Mouse (Mus musculus) fat pad, adult 2 months (tissue): Measurements from ENCODE around the gene Cped1.
"Not testable (repeated sequence)": the region's sequence is repeated elsewhere in the genome, so short reads cannot be mapped to it uniquely, and the experiment has no call there.

Experiments
- DNase-seq: peaks from one replicate; pipeline ENCODE4 v3.0.0-alpha.2; 2011; ENCODE audit warnings: low read depth, low spot score; ENCODE audit errors: extremely low read depth

Cped1 gene

DNA sequence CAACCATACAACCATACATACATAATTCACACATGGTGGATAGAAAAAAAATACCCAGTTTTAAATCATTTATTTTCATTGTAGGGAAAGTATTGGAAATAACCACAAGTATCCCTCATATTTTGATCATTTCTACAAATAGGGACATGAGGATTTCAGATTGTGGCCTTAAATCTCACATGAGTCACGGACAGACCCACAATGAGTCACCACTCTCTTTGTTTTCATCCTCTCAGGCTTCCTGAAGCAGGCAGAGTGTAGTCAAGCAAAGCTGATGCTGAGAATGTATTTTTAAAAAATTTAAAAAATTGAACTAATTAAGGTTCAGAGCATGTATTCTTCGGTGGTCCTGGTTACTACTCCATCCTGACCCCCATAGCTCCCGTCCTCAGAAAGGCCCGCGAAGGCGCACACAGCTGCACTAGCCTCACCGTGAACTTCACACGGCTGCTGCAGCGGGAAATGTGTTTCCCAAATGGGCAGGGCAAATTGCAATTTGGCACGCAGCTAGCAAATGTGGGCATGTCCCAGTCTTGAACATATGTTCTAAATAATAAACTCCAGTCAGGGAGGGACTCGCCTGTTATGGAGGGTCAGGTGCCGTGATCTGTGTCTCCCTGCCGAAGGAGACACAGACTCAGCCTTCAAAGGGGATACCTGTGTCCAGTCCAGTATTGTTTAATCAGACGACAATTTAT, 230.7 kb downstream of the Cped1 start:
- DNase-seq: no peak

DNA sequence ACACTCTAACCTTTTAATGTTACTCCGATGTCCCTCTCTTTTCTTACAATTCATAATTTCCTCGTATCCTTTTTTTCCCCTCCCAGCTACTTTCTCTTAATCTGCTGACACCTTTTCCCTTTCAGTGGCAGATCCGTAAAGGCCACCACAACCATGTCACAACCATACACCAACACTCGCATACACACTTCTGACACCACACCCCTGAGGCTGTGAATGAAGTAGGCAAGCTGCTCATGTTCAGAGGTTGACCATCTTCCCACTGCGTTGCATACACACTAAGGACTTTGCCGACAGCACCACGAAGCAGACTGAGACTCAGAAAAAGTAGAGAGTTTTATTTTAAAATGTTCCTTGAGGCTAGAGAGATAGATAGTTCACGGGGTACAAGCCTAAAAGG, 235.4 kb downstream of the Cped1 start:
- no peak for DNase-seq

DNA sequence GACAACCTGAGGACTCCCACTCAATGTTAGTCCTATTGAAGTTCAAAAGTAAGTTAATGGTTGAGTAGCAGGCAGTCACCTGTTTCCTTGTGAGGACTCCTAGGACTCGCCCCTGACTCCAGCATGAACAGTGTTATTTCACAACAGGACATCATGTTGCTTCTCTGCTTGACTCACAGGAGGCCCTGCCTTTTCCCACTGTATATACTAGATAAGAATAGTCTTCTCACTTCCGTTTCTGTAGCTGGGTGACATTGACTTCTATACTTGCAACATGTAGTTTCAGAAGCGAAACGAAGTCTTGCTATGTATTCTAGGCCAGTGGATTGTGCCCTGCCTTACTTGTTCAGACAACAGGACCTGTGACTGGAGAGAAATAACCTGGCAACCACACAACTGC, 236.4 kb downstream of the Cped1 start:
- DNase-seq: no peak

DNA sequence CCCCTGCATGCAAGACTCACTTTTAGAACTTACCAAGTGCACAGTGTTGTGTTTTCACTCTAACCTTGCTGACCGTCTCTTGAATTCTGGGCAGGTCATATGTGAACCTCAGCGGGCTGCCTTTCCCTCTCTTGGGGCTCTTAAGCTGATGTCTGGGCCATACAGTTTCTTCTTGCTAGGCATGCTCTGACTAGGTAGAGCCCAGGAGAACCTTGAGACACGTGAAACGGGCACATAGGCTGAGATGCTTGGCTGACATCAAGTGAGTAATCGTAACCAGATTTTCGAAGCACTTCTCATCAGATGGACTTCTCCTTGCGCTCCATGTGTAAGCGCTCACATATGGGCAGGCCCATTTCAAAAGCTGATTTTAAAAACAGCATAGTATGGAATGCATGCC, 237.2 kb downstream of the Cped1 start:
- DNase-seq: no peak

DNA sequence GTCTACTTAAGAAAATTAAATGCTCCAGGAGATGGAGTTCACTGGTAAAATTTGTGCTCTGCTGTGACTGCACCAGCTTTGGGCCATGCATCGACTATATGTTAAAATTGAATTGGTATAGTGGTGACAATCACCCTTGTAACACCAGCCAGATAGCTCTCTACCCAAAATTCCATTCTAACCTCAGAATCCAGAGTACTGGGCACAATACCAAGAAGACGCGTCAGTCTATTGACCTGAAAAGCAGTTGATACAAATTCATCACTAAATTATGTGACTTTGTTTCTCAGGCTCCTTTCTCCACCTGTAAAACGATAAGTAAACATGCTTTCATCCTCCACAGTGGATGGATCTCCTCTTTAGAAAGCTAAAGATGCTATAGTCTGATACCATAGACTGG, 238.6 kb downstream of the Cped1 start:
- DNase-seq: no peak

DNA sequence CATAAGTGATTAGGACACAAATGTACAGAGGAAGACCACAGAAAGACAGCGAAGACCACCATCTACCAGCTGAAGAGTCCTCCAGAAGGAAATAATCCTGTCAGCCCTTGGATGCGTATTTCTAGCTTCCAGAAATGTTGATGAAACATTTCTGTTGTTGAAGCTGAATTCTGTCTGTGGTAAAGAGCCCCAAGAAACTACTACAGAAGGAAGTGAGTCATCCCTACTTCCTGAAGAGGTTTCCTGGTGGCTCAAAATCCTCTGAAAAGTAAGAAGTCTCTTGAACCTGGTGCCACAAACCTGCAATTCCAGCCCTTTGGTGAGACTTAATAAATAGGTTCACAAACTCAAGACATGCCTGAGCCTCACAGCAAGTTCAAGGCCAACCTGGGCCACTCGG, 245.5 kb downstream of the Cped1 start:
- no peak for DNase-seq

DNA sequence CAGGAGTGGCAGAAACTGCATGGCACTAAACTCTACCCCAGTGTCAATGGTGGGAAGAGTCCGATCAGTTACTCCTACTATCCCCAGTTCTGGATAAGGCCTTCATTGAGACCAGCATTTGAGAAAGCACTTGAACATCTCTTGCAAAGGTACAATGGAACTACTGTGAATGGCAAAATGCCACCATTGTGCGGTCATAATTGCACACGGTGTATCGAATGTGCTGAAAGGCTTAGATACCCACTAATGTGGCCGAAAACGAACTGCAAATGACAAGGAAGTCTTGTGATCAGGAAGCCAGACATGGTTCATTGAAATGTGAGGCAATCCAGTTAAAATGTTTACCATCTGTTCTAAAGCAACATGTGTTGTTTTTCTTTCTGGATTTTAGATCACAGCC, 247.8 kb downstream of the Cped1 start:
- DNase-seq: no peak

DNA sequence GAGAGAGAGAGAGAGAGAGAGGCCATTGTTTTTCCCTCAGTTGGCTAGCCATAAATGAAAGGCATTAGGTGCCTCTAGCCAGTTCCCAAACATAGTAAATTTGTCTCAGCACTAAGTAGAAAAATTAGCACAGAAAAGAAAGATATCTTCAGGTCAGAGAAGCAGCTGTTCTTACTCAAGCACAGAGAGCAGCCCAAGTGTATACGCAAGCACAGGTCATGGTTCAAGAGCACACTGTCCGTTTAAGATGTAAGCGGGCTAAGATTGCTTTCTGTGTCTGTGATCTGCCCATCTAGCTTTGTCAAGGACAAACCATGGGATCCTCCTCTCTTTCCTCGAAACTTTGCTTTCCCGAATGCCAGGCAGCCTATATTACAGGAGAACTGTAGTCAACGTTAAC, 249.4 kb downstream of the Cped1 start:
- no peak for DNase-seq

DNA sequence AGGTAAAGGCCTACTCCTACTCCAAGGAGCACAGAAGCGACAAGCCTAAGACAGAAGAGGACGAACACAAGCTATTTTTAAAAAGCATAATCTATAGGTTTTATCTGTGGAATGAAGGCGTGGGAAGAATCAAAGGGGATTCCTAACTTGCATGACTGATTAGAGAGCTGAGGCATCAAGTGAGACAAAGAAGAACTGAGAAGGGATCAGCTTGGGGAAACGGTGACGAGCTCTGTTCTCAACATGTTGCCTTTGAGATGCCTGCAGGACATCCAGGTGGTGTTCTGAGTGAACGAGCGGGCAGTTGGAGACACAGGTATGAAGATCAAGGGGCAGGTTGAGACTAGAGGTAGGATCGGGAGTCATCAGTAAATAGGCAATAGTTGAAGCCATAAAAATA, 257.6 kb downstream of the Cped1 start:
- DNase-seq: peak; percentile 51

DNA sequence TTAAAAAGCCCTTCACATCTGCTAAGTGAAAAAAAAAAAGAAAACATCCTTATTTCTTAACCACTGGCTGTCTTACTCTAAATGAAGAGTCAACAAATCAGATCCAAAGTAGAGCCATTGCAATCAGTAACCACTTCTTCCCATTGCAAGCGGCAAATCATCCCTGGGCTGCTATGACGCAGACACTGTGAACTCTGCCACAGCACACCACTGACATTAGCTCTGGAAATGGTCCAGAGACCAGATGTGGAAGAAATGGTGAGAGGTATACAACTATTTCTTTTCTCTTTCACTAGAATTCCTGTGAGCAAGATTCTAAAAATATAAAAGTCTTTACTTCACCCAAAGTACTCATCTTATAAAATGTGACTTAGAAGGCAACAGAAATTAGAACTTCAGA, 261.0 kb downstream of the Cped1 start:
- DNase-seq: no peak

DNA sequence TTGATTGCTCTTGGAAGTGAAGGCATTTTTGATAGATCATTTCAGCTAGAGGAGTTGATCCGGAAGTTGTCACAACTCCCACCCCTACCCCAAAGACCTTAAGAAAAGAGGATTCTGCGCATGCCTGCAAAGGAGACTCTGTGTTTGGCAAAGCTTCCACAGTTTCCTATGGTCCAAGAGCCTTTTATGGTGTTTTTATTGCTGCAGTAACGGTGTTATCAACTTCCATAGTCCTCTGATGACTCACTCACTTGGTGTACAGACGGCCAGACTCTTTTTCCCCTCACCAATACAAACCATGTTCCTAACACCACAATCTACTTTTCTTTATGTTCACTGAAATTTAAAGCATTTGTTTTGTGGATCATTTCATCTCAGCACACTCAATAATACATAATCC, 273.1 kb downstream of the Cped1 start:
- no peak for DNase-seq

DNA sequence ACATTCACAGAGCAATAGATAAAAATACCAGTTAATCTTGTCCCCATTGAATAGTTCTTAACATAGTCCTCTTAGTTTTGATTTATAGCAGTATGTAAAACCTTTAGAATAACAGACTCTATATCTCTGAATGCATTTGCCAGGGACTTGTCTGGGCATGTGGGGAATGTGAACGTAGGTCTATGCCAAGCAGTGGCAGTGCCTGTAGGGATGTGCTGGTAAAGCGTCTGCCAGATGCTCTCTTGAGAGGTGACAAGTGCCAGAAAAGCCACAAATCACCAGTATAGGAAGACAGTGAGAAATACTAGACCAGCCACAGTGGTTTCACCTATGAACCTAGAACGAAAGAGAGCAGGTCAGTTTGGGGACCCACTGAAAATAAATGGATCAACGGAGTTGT, 276.8 kb downstream of the Cped1 start:
- DNase-seq: no peak

DNA sequence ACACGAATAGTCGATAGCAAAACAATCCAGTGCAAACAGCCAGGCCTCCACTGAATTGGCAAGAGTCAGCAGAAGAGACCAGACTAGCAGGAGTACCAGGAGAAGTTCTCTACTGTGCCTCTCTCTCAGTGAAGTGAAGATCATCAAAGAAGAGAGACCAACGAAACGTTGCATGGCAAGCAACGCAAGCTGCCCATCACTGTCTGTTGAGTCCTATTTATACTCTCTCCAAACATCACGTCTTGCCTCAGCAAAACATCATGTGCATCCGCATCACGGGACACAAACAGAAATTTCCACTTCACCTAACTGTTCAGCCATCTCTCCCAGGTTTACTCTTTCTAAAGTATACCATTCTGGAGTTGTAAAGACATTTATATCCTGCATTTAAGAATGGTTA, 278.4 kb downstream of the Cped1 start:
- not testable (repeated sequence) for DNase-seq

DNA sequence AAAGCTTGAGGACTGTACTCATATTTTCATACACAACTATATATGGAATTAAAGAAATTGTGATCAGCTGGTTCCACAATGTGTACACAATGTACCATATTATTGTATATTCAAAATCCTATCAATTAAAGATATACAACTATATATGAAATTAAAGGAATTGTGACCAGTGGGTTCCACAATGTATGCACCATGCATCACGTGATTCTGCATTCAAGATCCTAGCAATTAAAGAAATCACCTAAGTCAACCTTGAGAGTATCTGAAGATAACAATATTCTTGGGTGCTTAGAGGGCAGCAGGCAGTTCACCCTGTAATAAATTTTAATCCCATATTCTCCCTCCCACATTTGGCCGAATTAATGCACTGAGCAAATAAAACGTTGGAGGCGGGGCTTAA, 280.3 kb downstream of the Cped1 start:
- no peak for DNase-seq

DNA sequence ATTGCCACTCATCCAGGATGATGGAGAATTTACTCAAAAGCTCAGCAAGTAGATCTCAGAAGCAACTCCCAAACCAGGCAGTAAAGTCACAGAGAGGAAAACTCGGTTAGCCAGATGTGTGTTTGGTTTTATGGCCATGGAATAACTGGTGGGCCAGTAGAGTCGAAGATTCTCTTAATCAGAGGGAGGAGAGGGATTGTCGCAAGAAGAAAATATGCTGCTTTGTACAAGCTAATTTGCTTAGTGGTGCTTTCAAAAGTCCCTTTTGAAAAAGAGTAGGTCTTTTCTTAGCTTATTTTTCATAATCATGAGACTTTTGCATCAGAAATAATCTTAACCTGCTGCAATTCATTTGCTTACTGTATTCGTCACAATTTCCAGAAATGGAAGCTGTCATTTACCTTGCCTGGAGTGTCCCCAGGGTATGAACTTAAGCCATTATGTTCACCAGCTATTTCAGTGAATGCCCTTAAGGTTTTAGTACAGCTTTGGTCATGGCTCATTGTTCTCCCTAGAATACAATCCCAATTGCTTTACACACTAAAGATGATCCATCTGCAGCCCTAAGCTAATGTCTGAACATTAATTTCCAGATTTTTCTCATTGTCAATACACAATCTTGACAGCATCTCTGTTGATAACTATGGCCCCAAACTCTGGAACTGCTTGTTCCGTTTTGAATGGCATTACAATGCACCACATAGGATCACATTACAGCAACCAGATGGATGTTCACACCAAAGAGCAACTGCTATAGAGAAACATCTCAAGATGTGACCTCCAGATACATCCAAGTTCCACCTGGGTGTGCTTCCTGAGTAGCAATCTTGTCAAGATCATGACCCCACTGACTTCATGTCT, 282.3 kb downstream of the Cped1 start:
- no peak for DNase-seq

DNA sequence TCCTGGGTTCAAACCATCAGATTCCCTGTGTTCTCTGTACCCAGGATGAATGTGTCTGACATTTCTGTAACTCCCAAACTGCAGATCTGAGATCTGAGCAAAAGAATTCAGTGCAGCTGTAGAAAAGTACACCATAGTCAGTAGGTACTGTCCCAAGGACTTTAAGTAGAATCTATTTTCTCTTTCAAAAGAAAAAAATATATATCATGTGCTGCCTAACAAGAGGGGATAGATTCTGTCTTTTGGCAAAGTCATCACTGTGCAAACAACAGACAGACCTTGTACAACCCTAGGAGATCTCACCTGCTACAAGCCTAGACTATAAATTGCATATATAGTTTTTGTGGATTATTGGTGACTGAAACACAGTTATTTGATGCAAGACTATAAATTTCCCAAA, 283.0 kb downstream of the Cped1 start:
- no peak for DNase-seq

DNA sequence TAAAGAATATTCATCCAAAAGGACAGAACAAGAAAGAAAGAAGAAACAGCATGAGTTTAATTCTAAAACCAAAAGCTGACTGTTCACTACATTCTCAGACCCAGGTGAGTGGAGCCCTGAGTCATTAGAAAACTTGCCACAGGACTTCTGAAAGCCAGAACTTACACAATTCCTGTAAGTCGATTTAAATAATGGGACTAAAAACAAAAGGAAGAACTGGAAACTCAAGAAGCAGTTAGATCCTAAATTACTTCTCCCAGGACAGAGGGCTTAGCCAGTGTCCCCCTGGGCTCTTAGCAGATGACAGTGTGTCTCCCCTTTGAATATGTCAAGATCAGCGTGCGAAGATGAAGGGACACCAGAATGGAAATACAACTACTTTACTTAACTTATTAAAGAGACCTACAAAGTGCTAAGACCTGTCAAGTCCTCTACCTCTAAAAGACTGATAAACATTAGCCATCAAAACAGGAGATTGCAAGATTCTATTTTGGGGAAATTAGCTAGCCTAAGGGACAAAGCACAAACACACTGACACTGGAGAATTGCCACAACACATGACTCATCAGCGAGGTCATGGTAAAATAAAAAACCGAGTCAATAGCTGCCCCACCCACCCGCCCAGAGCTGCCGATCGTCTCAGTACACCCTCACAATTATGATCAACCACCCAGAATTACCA, 284.3 kb downstream of the Cped1 start:
- no peak for DNase-seq

DNA sequence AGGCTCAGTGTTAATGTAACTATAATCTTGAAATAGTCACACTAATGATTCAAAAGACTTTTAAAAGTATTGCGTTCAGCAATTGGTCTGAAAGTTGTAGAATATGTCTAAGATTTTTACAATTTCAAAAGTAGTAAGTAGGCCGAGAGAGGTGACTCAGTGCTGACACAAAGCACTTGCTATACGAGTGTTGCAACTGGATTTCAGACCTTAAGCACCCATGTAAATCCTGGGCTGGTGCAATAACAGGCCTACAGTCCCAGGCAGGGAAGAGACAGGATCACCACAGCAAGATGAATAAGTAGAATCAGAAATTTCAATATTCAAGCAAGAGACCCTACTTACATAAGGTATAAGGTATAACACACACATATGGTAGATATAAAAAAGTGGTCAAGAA, 292.2 kb downstream of the Cped1 start:
- DNase-seq: no peak

DNA sequence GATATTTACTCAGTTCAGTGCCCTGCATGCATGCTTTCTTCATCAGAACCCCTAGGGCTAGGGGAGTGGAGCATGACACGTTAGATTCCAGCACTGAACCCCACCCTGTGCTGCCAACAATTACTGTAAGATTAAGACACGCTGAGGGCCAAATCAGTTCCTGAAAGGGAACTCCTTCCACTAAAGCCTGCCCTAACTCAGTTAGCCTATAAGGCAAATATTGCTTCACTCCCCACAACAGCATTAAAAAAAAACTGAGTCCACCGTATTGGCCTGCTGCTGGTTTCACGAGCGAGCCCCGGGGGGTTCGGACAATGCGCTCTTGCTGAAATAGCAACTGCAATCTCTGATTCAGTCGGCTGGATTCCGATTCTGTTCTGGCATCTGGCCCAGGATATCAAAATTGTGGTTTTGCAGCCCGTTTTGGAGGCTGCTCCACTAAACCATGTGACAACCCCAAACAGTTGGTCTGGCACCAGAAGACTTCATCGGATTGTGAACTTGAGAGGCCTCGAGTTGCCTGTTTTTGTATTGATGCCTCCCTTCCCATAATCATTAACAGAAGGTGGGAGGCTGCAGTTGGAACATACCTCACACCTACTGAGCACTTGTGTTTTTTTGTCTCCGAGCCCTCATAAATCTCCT, 294.6 kb downstream of the Cped1 start:
- no peak for DNase-seq

DNA sequence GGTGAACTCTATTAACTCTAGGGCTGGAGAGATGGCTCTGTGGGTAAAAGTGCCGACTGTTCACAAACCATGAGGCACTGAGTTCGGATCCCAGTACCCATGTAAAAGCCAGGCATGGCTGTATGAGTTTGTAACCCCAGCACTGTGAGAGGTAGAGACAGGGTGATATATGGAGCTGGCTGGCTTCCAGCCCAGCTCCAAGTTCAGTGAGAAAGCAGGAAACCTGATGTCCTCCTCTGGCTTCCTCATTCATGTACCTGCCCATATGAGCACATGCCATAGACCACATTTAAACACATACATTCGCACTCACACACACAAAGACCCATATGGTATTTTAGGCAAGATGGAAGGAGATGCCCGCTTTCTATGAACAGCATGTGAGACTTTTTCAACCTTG, 296.7 kb downstream of the Cped1 start:
- no peak for DNase-seq

DNA sequence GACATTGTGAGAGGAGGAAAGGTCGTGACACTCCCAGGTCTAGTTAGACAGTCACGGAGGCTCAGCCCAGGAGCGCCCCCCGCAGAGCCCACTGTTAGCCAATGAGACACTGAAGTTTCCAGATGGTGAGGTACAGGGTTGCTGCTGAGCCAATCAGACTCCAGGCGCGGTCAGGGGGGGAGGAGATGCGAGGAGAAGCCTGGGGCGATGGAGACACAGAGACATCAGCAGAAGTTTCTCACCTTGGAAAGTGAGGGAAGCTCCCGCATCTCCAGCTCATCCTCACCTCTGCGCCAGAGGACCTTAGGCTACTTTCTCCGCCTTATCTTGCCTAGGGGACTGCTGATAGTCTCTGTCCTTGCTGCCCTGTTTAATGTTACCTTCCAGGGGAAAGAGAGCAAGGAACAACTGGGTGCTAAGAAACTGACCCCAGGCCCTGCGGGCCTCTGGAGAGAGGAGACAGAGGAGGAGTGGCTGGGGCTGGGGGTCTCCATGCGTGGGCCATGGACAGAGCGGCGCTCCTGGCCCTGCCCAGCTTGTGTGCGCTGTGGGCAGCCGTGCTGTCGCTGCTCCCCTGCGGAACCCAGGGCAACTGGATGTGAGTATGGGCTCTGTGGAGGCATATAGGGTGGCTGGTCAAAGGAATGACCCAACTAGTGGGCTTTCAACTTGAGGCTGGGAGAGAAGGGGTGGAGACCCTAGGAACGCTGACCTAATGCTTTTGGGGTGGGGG, 302.5 kb downstream of the Cped1 start, which contains the start of gene Wnt16:
Gene Wnt16 (plus strand): TSS at position 224 of the 733 bp plus-strand sequence.
- no peak for DNase-seq
